Mouse (Mus musculus) testis, adult 2 months (tissue): Measurements from ENCODE around the gene Ngfr.

Experiments
- CTCF ChIP-seq: fragments of 200-500 bp; IDR thresholded peaks from 2 replicates; pipeline ENCODE4 v1.5.1; 2012; ENCODE audit warnings: low read depth, mild to moderate bottlenecking, inconsistent platforms, low read length, moderate library complexity; ENCODE audit not compliant: control insufficient read depth, insufficient read depth, insufficient replicate concordance
- POLR2A ChIP-seq: fragments of 200-500 bp; IDR thresholded peaks from 2 replicates; pipeline ENCODE4 v1.6.1; 2012; ENCODE audit warnings: low read depth, mild to moderate bottlenecking, inconsistent platforms, low read length, moderate library complexity; ENCODE audit not compliant: control insufficient read depth

DNA sequence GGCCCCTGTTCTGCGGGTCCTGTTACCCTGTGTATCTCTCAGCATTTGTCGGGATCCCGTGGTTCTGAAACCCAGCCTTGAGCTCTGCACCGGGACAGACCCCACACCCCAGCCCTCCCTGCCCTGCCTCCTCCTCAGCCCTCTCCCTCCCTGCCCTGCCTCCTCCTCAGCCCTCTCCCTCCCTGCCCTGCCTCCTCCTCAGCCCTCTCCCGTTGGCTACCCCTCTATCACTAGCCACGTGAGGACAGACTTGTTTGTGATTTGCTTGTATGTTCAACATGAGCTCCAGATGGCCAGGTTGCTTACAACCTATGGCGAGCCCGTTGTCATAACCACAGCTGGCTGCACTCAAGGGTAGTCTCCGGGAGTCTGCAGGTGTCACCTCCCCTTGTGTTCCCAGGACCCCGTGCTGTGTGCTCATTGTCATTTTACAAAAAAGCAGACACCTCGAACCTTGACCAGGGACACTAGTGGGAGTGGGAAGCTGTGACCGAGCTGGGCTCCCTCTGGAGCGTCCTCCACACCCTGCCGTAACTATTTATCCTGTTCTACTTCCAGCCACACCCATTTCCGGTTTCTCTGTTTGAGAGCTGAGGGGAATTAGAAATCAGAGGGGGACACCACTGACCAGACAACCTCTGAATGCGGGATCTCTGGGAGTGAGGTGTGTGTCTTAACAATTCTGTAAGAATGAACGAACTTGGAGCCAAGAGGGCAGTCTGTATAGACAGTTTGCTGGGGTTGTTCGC, 46.7 kb downstream of the Ngfr start:
- TF ChIP-seq POLR2A, result no peak
- no peak for TF ChIP-seq CTCF
